Mouse (Mus musculus) cerebellum, postnatal 4 days (tissue): ENCODE results near the gene Rps6ka1.
"Not testable (repeated sequence)": the region's sequence is repeated elsewhere in the genome, so short reads cannot be mapped to it uniquely, and the experiment has no call there.

ENCODE experiments used
- DNase-seq, 2 experiments: peaks; one replicate each; pipeline ENCODE4 v3.0.0; 2022; ENCODE audit warnings: low spot score in 2 of 2, mixed read lengths in 1 of 2

Gene Rps6ka1

GRCm38 (mm10) chr4:133887672-133888453, at the start of gene Rps6ka1:
Gene Rps6ka1, minus strand, starts transcription at chr4:133887797.
- DNase-seq = peak; percentile 44 to 66

GRCm38 (mm10) chr4:133931785-133932184, 44.2 kb upstream of the Rps6ka1 start:
- no peak for DNase-seq

- no peak for DNase-seq
These were observed 43.8 kb upstream of the Rps6ka1 start for GRCm38 (mm10) chr4:133931349-133931748.

- no peak for DNase-seq
These were observed 41.7 kb upstream of the Rps6ka1 start for GRCm38 (mm10) chr4:133929278-133929670.

- DNase-seq = no peak
These were observed 41.1 kb upstream of the Rps6ka1 start for GRCm38 (mm10) chr4:133928576-133929277.

- DNase-seq = no peak
These were observed 37.6 kb upstream of the Rps6ka1 start for GRCm38 (mm10) chr4:133925204-133925603.

GRCm38 (mm10) chr4:133923743-133924142, 36.1 kb upstream of the Rps6ka1 start:
- no peak for DNase-seq

- peak in 1 of 2 experiments; percentile 36 for DNase-seq
These were observed 30.7 kb upstream of the Rps6ka1 start for GRCm38 (mm10) chr4:133918093-133918825.

GRCm38 (mm10) chr4:133911983-133912382, 24.4 kb upstream of the Rps6ka1 start:
- DNase-seq = no peak

GRCm38 (mm10) chr4:133910236-133911211, 22.9 kb upstream of the Rps6ka1 start:
- DNase-seq = peak; percentile 92 to 97

GRCm38 (mm10) chr4:133908051-133908450, 20.5 kb upstream of the Rps6ka1 start:
- DNase-seq = no peak

GRCm38 (mm10) chr4:133907086-133907485, 19.5 kb upstream of the Rps6ka1 start:
- no peak for DNase-seq

- not testable (repeated sequence) for DNase-seq
These were observed 18.7 kb upstream of the Rps6ka1 start for GRCm38 (mm10) chr4:133906336-133906735.

- DNase-seq = no peak
These were observed 17.6 kb upstream of the Rps6ka1 start for GRCm38 (mm10) chr4:133905167-133905566.

GRCm38 (mm10) chr4:133904326-133904725, 16.7 kb upstream of the Rps6ka1 start:
- DNase-seq = no peak

- no peak for DNase-seq
These were observed 15.8 kb upstream of the Rps6ka1 start for GRCm38 (mm10) chr4:133903372-133903771.

GRCm38 (mm10) chr4:133902510-133902909, 14.9 kb upstream of the Rps6ka1 start:
- DNase-seq = no peak

- DNase-seq = no peak
These were observed 13.3 kb upstream of the Rps6ka1 start for GRCm38 (mm10) chr4:133900887-133901286.

GRCm38 (mm10) chr4:133900352-133900751, 12.8 kb upstream of the Rps6ka1 start:
- DNase-seq = no peak

GRCm38 (mm10) chr4:133899241-133899800, 11.7 kb upstream of the Rps6ka1 start:
- DNase-seq = no peak

- no peak for DNase-seq
These were observed 10.6 kb upstream of the Rps6ka1 start for GRCm38 (mm10) chr4:133898151-133898550.
